Mouse (Mus musculus) stomach, postnatal 0 days (tissue): ENCODE results near the gene Apbb2.

Experiments
- CTCF ChIP-seq: IDR thresholded peaks from 2 replicates; pipeline ENCODE4 v1.5.1; 2016; ENCODE audit warnings: antibody characterized with exemption, low read depth, mild to moderate bottlenecking, moderate library complexity
- EP300 ChIP-seq: optimal IDR thresholded peaks from 2 replicates; pipeline ENCODE3; 2016; ENCODE audit warnings: antibody characterized with exemption

- TF ChIP-seq CTCF = no peak
- TF ChIP-seq EP300 = no peak
These were observed 165.5 kb downstream of the Apbb2 start for GRCm38 (mm10) chr5:66453106-66453505.
